In genomic region chr17:87265792-87266186, GRCm38 (mm10) we compare ENCODE assay signal across 7 mouse cellular contexts. TPM values are rescaled to one million over a fixed set of nuclear protein-coding genes. Genes with fewer than 3 reads are reported as not detected.
DNase-seq lines count a peak whose midpoint lies in the region; ATAC-seq lines count a peak whose summit lies in the region.

Gene Mcfd2, minus strand, starts transcription at chr17:87265935.

- peak; percentile 89 for ATAC-seq in midbrain, embryonic 13.5 days

- peaks cover 14% of the 10 kb centered on the region for H3K4me1 ChIP-seq in limb, embryonic 10.5 days
- H3K4me1 ChIP-seq in midbrain, embryonic 13.5 days (replicated peaks): peaks cover 19% of the 10 kb centered on the region

- no peaks in the 10 kb centered on the region for H3K27me3 ChIP-seq in limb, embryonic 10.5 days (ENCODE audit: low read depth, poor library complexity, severe bottlenecking)
- H3K27me3 ChIP-seq in midbrain, embryonic 13.5 days: peaks cover 13% of the 10 kb centered on the region; the same call in 1 of the 2 replicates

- peak within 1 kb of the TSS; percentile 90 for H3K9ac ChIP-seq in midbrain, embryonic 13.5 days (replicated peaks)

- no peaks in the 10 kb centered on the region for H3K9me3 ChIP-seq in limb, embryonic 10.5 days (replicated peaks)
- H3K9me3 ChIP-seq in midbrain, embryonic 13.5 days: peaks cover 10% of the 10 kb centered on the region

- peak within 1 kb of the TSS; percentile 80 for H3K4me2 ChIP-seq in midbrain, embryonic 13.5 days (replicated peaks)

- peaks cover 36% of the 10 kb centered on the region for H3K36me3 ChIP-seq in limb, embryonic 10.5 days
- peaks cover 26% of the 10 kb centered on the region for H3K36me3 ChIP-seq in midbrain, embryonic 13.5 days

- H3K27ac ChIP-seq in limb, embryonic 10.5 days: peak within 1 kb of the TSS; percentile 93
- H3K27ac ChIP-seq in midbrain, embryonic 13.5 days: peak within 1 kb of the TSS; percentile 64

- peak within 1 kb of the TSS; percentile 93 for H3K4me3 ChIP-seq in limb, embryonic 10.5 days
- H3K4me3 ChIP-seq in midbrain, embryonic 13.5 days (replicated peaks): peak within 1 kb of the TSS; percentile 85

- peak; percentile 94 for DNase-seq in adrenal gland, adult 8-10 months
- DNase-seq in embryo, embryonic 9.5 days (ENCODE audit: extremely low spot score): peak; percentile 99
- DNase-seq in gonadal fat pad, adult 2 months (ENCODE audit: low read depth): no peak
- peak; percentile 95 for DNase-seq in kidney, adult 11 months
- DNase-seq in limb, embryonic 10.5 days (ENCODE audit: low spot score): peak; percentile 100
- DNase-seq in spleen, adult 12 weeks (ENCODE audit: low spot score): peak; percentile 83

- WGBS in limb, embryonic 10.5 days: under 1% methylated on average over 41 of the region's 41 CpGs
- WGBS in midbrain, embryonic 13.5 days: under 1% methylated on average over 41 of the region's 41 CpGs

RNA-seq across cellular contexts. Expression of gene Mcfd2, which starts in this region (rescaled TPM):
- 100 to 1,000 TPM; 212 to 358 (median 282) TPM for total RNA-seq in adrenal gland, adult 8-10 months (2022)
- 141 and 159 TPM in 2 replicates for polyA plus RNA-seq in gonadal fat pad, adult 2 months (2012; rRNA removed)
- 76.2 and 76.4 TPM in 2 replicates for polyA plus RNA-seq in limb, embryonic 10.5 days (2016; fragmentation: Nextera tagmentation; extraction: Ambion mirVana)
- polyA plus RNA-seq in midbrain, embryonic 13.5 days (2015; fragmentation: Nextera tagmentation; extraction: Ambion mirVana): 52.6 and 54.7 TPM in 2 replicates
